Mouse (Mus musculus) limb, embryonic 10.5 days (tissue): ENCODE data around the gene Trpm5. TPM values are rescaled to one million over a fixed set of nuclear protein-coding genes. Genes with fewer than 3 reads are reported as not detected.

Experiments
- DNase-seq: peaks from one replicate; pipeline ENCODE4 v3.0.0-alpha.2; 2017; ENCODE audit warnings: low spot score
- H3K27ac ChIP-seq: fragments of 300-500 bp; sonication (generic); 2 replicates; pipeline ENCODE4 v1.5.1; 2016; ENCODE audit warnings: mild to moderate bottlenecking
- H3K27me3 ChIP-seq: fragments of 300-500 bp; sonication (generic); 2 replicates; pipeline ENCODE4 v1.6.1; 2016; ENCODE audit warnings: low read depth, mild to moderate bottlenecking; ENCODE audit not compliant: poor library complexity, severe bottlenecking
- H3K36me3 ChIP-seq: fragments of 300-500 bp; sonication (generic); 2 replicates; pipeline ENCODE4 v1.6.1; 2016; ENCODE audit warnings: mild to moderate bottlenecking, moderate library complexity
- H3K4me1 ChIP-seq: fragments of 300-500 bp; sonication (generic); 2 replicates; pipeline ENCODE4 v1.6.1; 2016
- H3K4me3 ChIP-seq: fragments of 300-500 bp; sonication (generic); 2 replicates; pipeline ENCODE4 v1.5.1; 2016; ENCODE audit warnings: mild to moderate bottlenecking, moderate library complexity
- H3K9me3 ChIP-seq: fragments of 300-500 bp; sonication (generic); replicated peaks from 2 replicates; pipeline ENCODE4 v1.6.1; 2016; ENCODE audit warnings: mild to moderate bottlenecking
- WGBS: fragments of 180-500 bp; shearing (Covaris S2); methylation state at CpG from one replicate; pipeline ENCODE4 v1.1.7; 2016; 5-methylcytosine and 5-hydroxymethylcytosine counted together
- polyA plus RNA-seq: library from polyadenylated mRNA; unstranded; fragments of >200 nt; fragmentation: Nextera tagmentation; extraction: Ambion mirVana; gene quantifications from 2 replicates; pipeline ENCODE4 v1.2.1, GENCODE M21; 2016

Gene Trpm5
- polyA plus RNA-seq, 1 experiment from 2014 or later: 1.9 TPM

GRCm38 (mm10) chr7:143021356-143022164 is 72.9 kb downstream of the Trpm5 start:
- Histone ChIP-seq H3K4me1 (peaks cover 9% of the 10 kb centered on the region), H3K4me3 (no peak overlapping the region), H3K9me3 (no peaks in the 10 kb centered on the region), H3K27ac (no peak overlapping the region), H3K27me3 (no peaks in the 10 kb centered on the region), H3K36me3 (no peaks in the 10 kb centered on the region)
- 70% methylated on average over 5 of the region's 5 CpGs for WGBS
- DNase-seq: no peak

- Histone ChIP-seq H3K36me3 (no peaks in the 10 kb centered on the region), H3K27ac (peak overlapping the region; percentile 15; the same call in 1 of the 2 replicates), H3K9me3 (no peaks in the 10 kb centered on the region), H3K4me3 (no peak overlapping the region), H3K27me3 (no peaks in the 10 kb centered on the region), H3K4me1 (peaks cover 15% of the 10 kb centered on the region)
- no peak for DNase-seq
- 76% methylated on average over 3 of the region's 3 CpGs for WGBS
Observed at GRCm38 (mm10) chr7:143020764-143021163, 73.7 kb downstream of the Trpm5 start.

GRCm38 (mm10) chr7:143020040-143020439 is 74.4 kb downstream of the Trpm5 start:
- Histone ChIP-seq H3K4me1 (peaks cover 20% of the 10 kb centered on the region), H3K9me3 (no peaks in the 10 kb centered on the region), H3K27ac (no peak overlapping the region), H3K36me3 (no peaks in the 10 kb centered on the region), H3K27me3 (no peaks in the 10 kb centered on the region), H3K4me3 (no peak overlapping the region)
- DNase-seq: no peak

Other genes starting within 250 kb of the Trpm5 start
- 1.2 TPM in 2 replicates for gene Th, start 163.5 kb downstream of the Trpm5 start, polyA plus RNA-seq
- gene Ascl2, start 125.4 kb downstream of the Trpm5 start, polyA plus RNA-seq: 0.26 and 0.40 TPM in 2 replicates
- gene Tspan32, start 89.6 kb downstream of the Trpm5 start, polyA plus RNA-seq: 5.5 TPM in 2 replicates
- gene Cd81, start 41.9 kb downstream of the Trpm5 start, polyA plus RNA-seq: 267 and 310 TPM in 2 replicates
- gene Tssc4, start 25.4 kb downstream of the Trpm5 start, polyA plus RNA-seq: 145 and 157 TPM in 2 replicates
- 0.94 and 1.0 TPM in 2 replicates for gene Kcnq1, start 11.7 kb upstream of the Trpm5 start, polyA plus RNA-seq